Mouse (Mus musculus) CH12.LX (cell line): ENCODE data around the gene Lipc.

Experiments used
- BHLHE40 ChIP-seq: IDR thresholded peaks from 2 replicates; pipeline ENCODE4 v1.6.1; 2011; ENCODE audit warnings: mild to moderate bottlenecking, low read depth, low read length, improper control_type of control experiment
- CTCF ChIP-seq, 2 experiments: IDR thresholded peaks in 1 of 2; conservative IDR thresholded peaks in 1 of 2; 2 replicates each; pipeline ENCODE4 v1.5.1; 2011 to 2012; ENCODE audit warnings: low read depth in 2 of 2, low read length in 2 of 2, improper control_type of control experiment in 1 of 2, inconsistent platforms in 1 of 2, mild to moderate bottlenecking in 1 of 2, moderate library complexity in 1 of 2
- E2F4 ChIP-seq: IDR thresholded peaks from 2 replicates; pipeline ENCODE4 v1.6.1; 2011; ENCODE audit warnings: low read depth, low read length, improper control_type of control experiment; ENCODE audit not compliant: insufficient replicate concordance
- HCFC1 ChIP-seq: IDR thresholded peaks from 2 replicates; pipeline ENCODE4 v1.6.1; 2012; ENCODE audit warnings: low read depth, mild to moderate bottlenecking, inconsistent platforms, low read length, improper control_type of control experiment
- MAZ ChIP-seq: IDR thresholded peaks from 2 replicates; pipeline ENCODE4 v1.6.1; 2012; ENCODE audit warnings: low read depth, mild to moderate bottlenecking, inconsistent platforms, low read length, improper control_type of control experiment, moderate library complexity
- MXI1 ChIP-seq: IDR thresholded peaks from 2 replicates; pipeline ENCODE4 v1.6.1; 2011; ENCODE audit warnings: mild to moderate bottlenecking, low read depth, low read length, improper control_type of control experiment
- POLR2A ChIP-seq: IDR thresholded peaks from 2 replicates; pipeline ENCODE4 v1.6.1; 2011; ENCODE audit warnings: low read depth, mild to moderate bottlenecking, improper control_type of control experiment, low read length
- SIN3A ChIP-seq: IDR thresholded peaks from 2 replicates; pipeline ENCODE4 v1.6.1; 2012; ENCODE audit warnings: low read length, improper control_type of control experiment, inconsistent platforms
- ZKSCAN1 ChIP-seq: IDR thresholded peaks from 2 replicates; pipeline ENCODE4 v1.6.1; 2012; ENCODE audit warnings: low read depth, inconsistent platforms, low read length, improper control_type of control experiment, borderline replicate concordance

DNA sequence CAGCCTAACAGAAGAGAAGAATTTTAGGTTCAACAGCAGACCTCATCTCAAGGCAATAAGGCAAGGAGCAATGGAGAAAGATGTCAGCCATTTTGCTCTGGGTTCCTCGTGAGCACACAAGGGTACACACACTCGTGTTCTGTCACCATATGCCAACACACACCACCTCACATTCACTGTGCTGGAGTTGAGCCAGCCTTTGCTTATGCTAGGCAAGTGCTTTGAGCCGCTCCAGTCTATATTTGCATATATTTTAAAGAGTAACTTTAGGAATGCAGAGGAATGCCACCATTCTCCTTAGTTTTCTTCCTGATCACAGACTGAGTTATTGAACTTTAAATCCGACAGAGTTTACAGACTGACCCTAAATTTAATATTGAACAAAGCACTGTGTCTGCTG, 161.4 kb downstream of the Lipc start:
- TF ChIP-seq POLR2A (no peak), MXI1 (no peak), CTCF (conservative IDR thresholded peaks at IDR 0.05 in 1 of 2, IDR thresholded peaks at IDR 0.05 in 1 of 2; ENCODE audit: low read depth in 2 of 2, low read length in 2 of 2) (no peak), E2F4 (no peak), ZKSCAN1 (no peak), SIN3A (no peak), BHLHE40 (no peak), HCFC1 (no peak), MAZ (no peak)
